Mouse (Mus musculus) megakaryocyte, adult 5-6 weeks (primary cell): ENCODE measurements around the gene Ngdn. TPM values are rescaled to one million over a fixed set of nuclear protein-coding genes. Genes with fewer than 3 reads are reported as not detected.
"Not testable (repeated sequence)": the region's sequence is repeated elsewhere in the genome, so short reads cannot be mapped to it uniquely, and the experiment has no call there.

Experiments used
- ATAC-seq: 2 replicates; pipeline ENCODE4 v1.8.0; 2016; ENCODE audit warnings: mild to moderate bottlenecking, inconsistent platforms; ENCODE audit not compliant: poor library complexity, severe bottlenecking
- total RNA-seq, 2 experiments: library from RNA; stranded (forward) in 1 of 2; stranded (reverse) in 1 of 2; fragments of 153-499, 151-499 nt in 1 of 2; fragments of 221-1000, 200-1000 nt in 1 of 2; gene quantifications; 2 replicates each; pipeline versions ENCODE4 v1.2.3 to v1.2.4; 2015 to 2017

Gene Ngdn
- 56.1 and 56.9 TPM in 2 replicates for total RNA-seq (2015)
- 32.9 and 52.7 TPM in 2 replicates for total RNA-seq (2017)

- ATAC-seq = peak; percentile 92
Measured at GRCm38 (mm10) chr14:55014991-55015766, at the start of gene Ngdn. Gene Ngdn, plus strand, starts transcription at chr14:55015454.

DNA sequence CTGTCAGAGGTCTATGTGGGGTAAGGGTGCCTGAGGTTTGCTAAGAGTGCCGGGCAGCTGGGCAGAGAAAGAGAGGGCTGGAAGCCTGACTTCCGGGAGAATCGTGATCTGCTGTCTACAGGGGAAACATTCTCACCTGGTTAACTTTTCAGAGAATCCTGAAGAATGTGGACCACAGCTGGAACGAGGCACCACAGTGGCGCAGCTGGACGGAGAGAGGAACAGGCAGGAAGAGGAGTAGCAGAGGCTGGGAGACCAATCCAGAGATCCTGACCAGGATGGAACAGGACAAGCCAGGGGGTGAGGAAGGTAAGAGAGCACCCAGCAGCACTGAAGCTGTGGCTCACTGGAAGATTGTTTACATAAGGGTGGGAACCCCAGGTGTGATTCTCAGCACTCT, 49.6 kb upstream of the Ngdn start:
- ATAC-seq = no peak

GRCm38 (mm10) chr14:54966320-54966977, 48.8 kb upstream of the Ngdn start, which contains the start of gene Myh6:
Gene Myh6, minus strand, starts transcription at chr14:54966927.
- no peak for ATAC-seq

- no peak for ATAC-seq
Measured at GRCm38 (mm10) chr14:54967874-54968273, 47.4 kb upstream of the Ngdn start.

DNA sequence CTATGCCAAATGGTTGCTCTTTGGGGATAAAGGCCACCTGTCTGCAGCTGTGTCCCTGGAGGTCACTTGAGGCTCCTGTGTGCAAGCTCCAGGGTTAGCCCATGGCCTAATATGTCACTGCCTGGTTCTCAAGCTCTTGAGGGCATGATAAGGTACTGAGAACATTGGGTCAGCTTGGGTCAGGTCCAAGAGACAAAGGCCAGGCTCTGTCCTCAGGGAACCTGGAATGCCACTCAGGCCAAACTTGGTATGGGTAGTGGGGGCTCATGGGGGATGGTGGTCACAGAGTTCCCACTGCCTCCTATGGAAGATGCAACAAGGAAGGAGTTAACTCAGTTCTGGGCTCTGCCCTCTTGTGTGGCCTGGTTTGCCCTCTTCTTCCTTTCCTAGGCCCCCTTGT, 46.9 kb upstream of the Ngdn start:
- no peak for ATAC-seq

GRCm38 (mm10) chr14:54972786-54973185, 42.5 kb upstream of the Ngdn start:
- ATAC-seq = not testable (repeated sequence)

DNA sequence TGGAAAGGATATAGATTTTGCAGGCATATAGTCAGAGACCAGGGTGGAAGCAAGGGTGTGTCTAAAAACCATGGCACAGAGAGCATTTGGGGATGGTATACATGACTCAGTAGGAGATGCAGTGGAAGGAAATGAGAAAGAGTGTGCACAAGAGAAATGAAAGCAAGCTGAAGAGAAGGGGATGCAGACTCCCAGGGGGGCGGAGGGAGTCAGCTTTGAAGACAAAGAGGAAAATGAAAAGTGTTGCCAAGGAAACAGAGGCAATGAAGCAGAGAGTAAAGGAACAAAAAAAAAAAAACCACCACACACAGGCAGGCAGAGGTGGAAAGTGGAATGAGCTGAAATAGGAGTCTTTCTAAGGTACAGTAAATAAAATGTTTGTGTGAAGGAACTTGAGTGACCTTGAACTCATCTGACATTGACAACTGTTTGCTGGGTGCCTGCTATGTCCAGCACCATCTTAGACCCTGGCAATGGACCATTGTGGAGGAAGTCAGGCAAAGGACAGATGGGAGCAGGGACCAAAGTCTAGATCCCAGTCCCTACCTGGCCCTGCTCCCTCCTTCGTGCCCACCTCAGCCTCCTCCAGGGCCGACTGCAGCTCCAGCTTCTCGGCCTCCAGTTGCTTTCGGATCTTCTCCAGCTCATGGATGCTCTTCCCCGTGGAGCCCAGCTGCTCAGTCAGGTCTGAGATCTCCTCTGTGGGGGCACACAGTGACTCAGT, 41.0 kb upstream of the Ngdn start:
- no peak for ATAC-seq

GRCm38 (mm10) chr14:54976633-54977032, 38.6 kb upstream of the Ngdn start, which contains the start of gene Gm17428:
Gene Gm17428, plus strand, starts transcription at chr14:54976933.
- no peak for ATAC-seq

DNA sequence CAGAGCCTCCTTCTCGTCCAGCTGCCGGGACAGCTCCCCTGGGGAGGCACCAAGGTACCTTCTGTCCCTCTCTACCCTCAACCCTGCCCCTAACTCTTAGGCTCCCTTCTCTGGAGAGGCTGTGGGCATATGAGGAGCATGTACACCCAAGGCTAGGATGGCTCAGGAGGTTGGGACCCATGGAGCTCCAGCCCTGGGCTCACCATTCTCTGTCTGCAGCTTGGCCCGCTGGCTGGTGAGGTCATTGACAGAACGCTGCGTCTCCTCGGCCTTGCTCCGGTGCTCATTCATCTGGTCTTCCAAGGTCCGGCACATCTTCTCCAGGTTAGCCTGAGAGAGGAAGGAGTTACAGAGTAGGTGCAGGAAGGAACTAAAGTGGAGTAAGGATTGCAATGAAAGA, 36.6 kb upstream of the Ngdn start:
- no peak for ATAC-seq

DNA sequence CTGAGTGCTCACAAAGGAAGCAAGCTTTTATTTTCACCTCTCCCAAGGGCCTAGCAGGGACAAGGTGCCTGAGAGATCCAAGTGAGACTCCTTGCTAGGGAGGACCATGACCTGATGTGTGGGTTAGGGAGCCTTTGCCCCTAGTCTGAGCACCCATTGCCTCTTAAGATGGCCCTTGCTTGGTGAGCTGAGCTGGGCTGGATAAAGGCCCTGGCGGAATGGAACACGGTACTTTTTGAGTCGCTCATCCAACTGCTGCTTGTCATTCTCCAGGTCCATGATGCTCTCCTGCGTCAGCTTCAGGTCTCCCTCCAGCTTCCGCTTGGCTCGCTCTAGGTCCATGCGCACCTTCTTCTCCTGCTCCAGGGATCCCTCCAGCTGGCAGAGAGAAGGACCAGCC, 33.3 kb upstream of the Ngdn start:
- no peak for ATAC-seq

DNA sequence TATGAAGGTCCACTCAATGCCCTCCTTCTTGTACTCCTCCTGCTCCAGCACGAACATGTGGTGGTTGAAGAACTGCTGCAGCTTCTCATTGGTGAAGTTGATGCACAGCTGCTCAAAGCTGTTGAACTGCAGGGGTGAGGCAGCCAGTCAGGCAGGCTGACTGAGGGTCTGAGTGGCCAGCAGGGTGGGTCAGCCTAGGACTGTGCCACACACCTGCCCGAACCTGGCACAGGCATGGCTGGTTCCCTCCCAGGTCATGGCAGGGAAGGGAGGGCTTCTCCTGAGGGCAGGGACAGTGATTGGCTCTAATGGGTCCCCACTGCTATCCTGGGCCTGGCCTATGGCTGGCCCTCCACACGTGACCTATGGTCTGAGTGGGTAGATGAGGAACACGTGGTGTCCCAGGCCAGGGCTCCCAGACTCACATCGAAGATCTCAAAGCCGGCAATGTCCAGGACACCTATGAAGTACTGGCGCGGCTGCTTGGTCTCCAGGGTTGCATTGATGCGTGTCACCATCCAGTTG, 26.8 kb upstream of the Ngdn start:
- not testable (repeated sequence) for ATAC-seq

GRCm38 (mm10) chr14:54988882-54989281, 26.4 kb upstream of the Ngdn start:
- no peak for ATAC-seq

- no peak for ATAC-seq
Measured at GRCm38 (mm10) chr14:54989886-54990441, 25.3 kb upstream of the Ngdn start.

- no peak for ATAC-seq
Measured at GRCm38 (mm10) chr14:54992196-54992595, 23.1 kb upstream of the Ngdn start.

DNA sequence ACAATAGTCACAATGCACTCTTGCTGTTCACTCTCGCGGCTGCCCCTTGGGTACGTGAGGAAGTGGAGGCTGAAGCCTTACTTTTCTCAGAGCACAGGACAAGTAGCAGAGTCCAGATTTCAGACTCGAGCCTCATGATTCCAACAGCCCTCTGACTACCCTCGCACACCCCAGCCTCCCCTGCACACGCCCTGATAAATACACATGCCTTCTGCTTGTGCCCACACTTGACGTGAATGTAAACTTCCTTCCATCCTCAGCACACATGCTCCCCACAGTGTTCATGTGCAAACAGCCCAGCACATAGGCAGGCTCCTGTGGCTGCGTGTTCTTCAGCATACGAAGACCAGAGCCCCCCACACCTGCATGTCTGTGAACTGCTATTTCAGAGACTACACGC, 21.6 kb upstream of the Ngdn start:
- no peak for ATAC-seq

DNA sequence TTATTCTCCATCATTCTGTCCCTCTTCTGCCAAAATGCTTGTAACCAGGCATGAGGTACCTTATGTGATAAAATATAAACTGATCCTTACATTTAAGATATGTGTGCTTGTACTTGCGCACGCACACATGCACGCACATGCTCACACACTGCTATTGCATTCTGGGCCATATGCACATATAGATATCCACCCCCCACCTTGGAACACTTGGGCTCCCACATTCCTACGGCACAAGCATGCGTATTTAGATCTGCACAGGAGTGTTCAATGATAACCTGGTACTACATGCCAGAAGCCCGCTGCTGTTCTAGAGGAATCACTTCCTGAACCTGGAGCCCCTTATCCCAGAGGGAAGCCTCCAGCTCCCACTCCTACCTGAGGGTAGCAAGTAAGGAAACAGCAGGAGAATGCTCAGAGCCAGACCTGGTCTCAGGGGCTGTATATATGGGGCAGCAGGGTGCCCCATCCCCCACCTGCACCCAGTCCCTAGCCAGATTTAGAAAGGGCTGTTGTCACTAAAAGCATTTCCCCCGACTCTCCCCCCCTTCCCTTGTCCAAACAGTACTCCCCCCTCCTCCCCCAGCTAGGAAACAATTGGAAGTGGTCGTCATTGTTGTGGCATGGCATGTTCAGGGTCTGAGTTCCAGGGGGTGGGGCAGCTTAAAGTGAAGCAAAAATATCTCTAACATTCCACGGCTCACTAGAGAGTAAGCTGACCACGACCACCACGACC, 21.0 kb upstream of the Ngdn start, which contains the start of gene Myh7:
Gene Myh7, minus strand, starts transcription at position 491 of the 733 bp plus-strand sequence.
- no peak for ATAC-seq

GRCm38 (mm10) chr14:54994869-54995186, 20.4 kb upstream of the Ngdn start:
- ATAC-seq = no peak

DNA sequence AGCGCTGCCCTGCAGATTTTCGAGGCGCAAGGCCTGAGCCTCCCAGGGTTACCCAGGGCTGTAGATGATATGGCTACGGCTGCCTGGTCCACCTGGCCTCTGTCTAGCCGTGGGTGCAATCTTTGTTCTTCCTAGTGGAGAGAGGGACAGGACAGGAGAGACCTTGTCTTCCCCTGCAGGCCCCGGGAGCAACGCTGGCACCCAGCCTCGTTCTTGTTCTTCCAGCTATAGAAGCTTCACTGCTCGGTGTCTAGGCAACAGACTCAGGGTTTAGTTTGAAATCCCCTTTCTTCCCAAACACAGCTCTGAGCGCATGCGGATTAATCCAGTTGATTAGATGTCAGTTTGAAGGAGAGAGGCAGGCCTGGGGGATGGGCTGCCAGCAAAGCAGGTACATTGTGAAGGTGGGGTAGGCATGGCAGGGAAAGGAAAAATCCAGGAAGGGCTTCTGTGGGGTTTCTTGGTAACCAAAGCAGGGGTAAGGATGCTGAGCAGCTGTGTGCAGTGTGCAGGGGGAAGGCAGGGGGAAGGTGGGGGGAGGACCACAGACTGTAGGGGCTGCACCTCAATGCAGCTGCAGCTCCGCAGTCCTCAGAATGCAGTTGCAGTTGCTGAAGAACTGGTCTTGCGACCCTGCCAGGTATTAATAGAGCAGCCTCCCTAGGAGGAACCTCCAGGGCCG, 19.7 kb upstream of the Ngdn start:
- no peak for ATAC-seq

- no peak for ATAC-seq
Measured at GRCm38 (mm10) chr14:54996793-54997192, 18.5 kb upstream of the Ngdn start.

- no peak for ATAC-seq
Measured at GRCm38 (mm10) chr14:54997297-54997696, 18.0 kb upstream of the Ngdn start.
